In genomic region chr12:112620354-112621061, GRCm38 (mm10) we compare ENCODE assay signal across 8 mouse cellular contexts. TPM values are rescaled to one million over a fixed set of nuclear protein-coding genes. Genes with fewer than 3 reads are reported as not detected.
DNase-seq lines count a peak whose midpoint lies in the region; ATAC-seq and TF ChIP-seq lines count a peak whose summit lies in the region.

No protein-coding gene starts in this region.

- no peak for DNase-seq in kidney, postnatal 0 days (ENCODE audit: low spot score)
- no peak for DNase-seq in kidney, postnatal 10 days
- DNase-seq in embryonic facial prominence, embryonic 10.5 days (ENCODE audit: low spot score): no peak
- peak; percentile 42 for DNase-seq in naive thymus-derived CD4-positive, alpha-beta T cell, adult 2 months (ENCODE audit: low read depth)
- no peak for DNase-seq in layer of hippocampus, postnatal 14 days (ENCODE audit: low spot score in 2 of 2)
- DNase-seq in urinary bladder, postnatal 14 days (ENCODE audit: low spot score): no peak
- DNase-seq in cerebellum, adult 11 months: no peak

- ATAC-seq in kidney, postnatal 0 days (replicated peaks; ENCODE audit: low FRiP score, low read depth): peak; percentile 1; the same call in 1 of the 2 replicates
- ATAC-seq in hindbrain, embryonic 16.5 days: no peak; the same call in none of the 2 replicates

- H3K4me2 ChIP-seq in kidney, postnatal 0 days (ENCODE audit: low read length): peak overlapping the region; percentile 96
- peak overlapping the region; percentile 99 for H3K4me2 ChIP-seq in hindbrain, embryonic 16.5 days (ENCODE audit: low read length)

- H3K36me3 ChIP-seq in kidney, postnatal 0 days (ENCODE audit: insufficient read depth, low read length): no peaks in the 10 kb centered on the region
- H3K36me3 ChIP-seq in embryonic facial prominence, embryonic 10.5 days (replicated peaks): no peaks in the 10 kb centered on the region
- H3K36me3 ChIP-seq in hindbrain, embryonic 16.5 days (ENCODE audit: control insufficient read depth, insufficient read depth, low read length): no peaks in the 10 kb centered on the region

- peak overlapping the region; percentile 45 for H3K4me3 ChIP-seq in kidney, postnatal 0 days (replicated peaks; ENCODE audit: low read depth, low read length)
- peak overlapping the region; percentile 69 for H3K4me3 ChIP-seq in embryonic facial prominence, embryonic 10.5 days
- peak overlapping the region; percentile 61 for H3K4me3 ChIP-seq in hindbrain, embryonic 16.5 days (ENCODE audit: low read length)

- no peaks in the 10 kb centered on the region for H3K9me3 ChIP-seq in kidney, postnatal 0 days (replicated peaks; ENCODE audit: low read length)
- H3K9me3 ChIP-seq in embryonic facial prominence, embryonic 10.5 days: no peaks in the 10 kb centered on the region
- H3K9me3 ChIP-seq in hindbrain, embryonic 16.5 days (ENCODE audit: control insufficient read depth, low read length): no peaks in the 10 kb centered on the region

- H3K27me3 ChIP-seq in kidney, postnatal 0 days (ENCODE audit: insufficient read depth, low read length): no peaks in the 10 kb centered on the region
- H3K27me3 ChIP-seq in embryonic facial prominence, embryonic 10.5 days (replicated peaks; ENCODE audit: low read depth, poor library complexity, severe bottlenecking): peaks cover 62% of the 10 kb centered on the region
- H3K27me3 ChIP-seq in hindbrain, embryonic 16.5 days (replicated peaks; ENCODE audit: control insufficient read depth, insufficient read depth, low read length): peaks cover 15% of the 10 kb centered on the region

- peak overlapping the region; percentile 54; the same call in 1 of the 2 replicates for H3K27ac ChIP-seq in kidney, postnatal 0 days
- peak overlapping the region; percentile 76 for H3K27ac ChIP-seq in embryonic facial prominence, embryonic 10.5 days (replicated peaks)
- H3K27ac ChIP-seq in hindbrain, embryonic 16.5 days (ENCODE audit: low read depth, low read length): no peak overlapping the region

- WGBS in kidney, postnatal 0 days: 17% methylated on average over 16 of the region's 16 CpGs
- 14% methylated on average over 16 of the region's 16 CpGs for WGBS in embryonic facial prominence, embryonic 10.5 days
- WGBS in hindbrain, embryonic 16.5 days: 9% methylated on average over 16 of the region's 16 CpGs

- peak overlapping the region; percentile 67 for H3K9ac ChIP-seq in kidney, postnatal 0 days (ENCODE audit: low read depth, low read length)
- H3K9ac ChIP-seq in hindbrain, embryonic 16.5 days (ENCODE audit: low read depth, low read length): peak overlapping the region; percentile 80

- peaks cover 25% of the 10 kb centered on the region for H3K4me1 ChIP-seq in kidney, postnatal 0 days (replicated peaks; ENCODE audit: insufficient read depth, low read length)
- peaks cover 61% of the 10 kb centered on the region for H3K4me1 ChIP-seq in embryonic facial prominence, embryonic 10.5 days
- peaks cover 8% of the 10 kb centered on the region; the same call in 1 of the 2 replicates for H3K4me1 ChIP-seq in hindbrain, embryonic 16.5 days (ENCODE audit: control insufficient read depth, insufficient read depth, low read depth, low read length)

- no peak for TF ChIP-seq CTCF in kidney, postnatal 0 days (IDR thresholded peaks at IDR 0.05; ENCODE audit: low read depth)

RNA-seq across cellular contexts. Expression of gene Adssl1, which starts 0.7 kb away (rescaled TPM):
- 13.4 and 14.5 TPM in 2 replicates for polyA plus RNA-seq in kidney, postnatal 0 days (2015; fragmentation: Nextera tagmentation; extraction: Ambion mirVana)
- polyA plus RNA-seq in embryonic facial prominence, embryonic 10.5 days (2016; fragmentation: Nextera tagmentation; extraction: Ambion mirVana): 4.0 and 4.3 TPM in 2 replicates
- polyA plus RNA-seq in hindbrain, embryonic 16.5 days (2015; fragmentation: Nextera tagmentation; extraction: Ambion mirVana): 7.7 and 7.9 TPM in 2 replicates
- total RNA-seq in layer of hippocampus, postnatal 14 days (2021): 1 to 10 TPM; 5.3 to 5.6 TPM

RNA-seq across cellular contexts. Expression of gene Siva1, which starts 24.0 kb away (rescaled TPM):
- 202 and 209 TPM in 2 replicates for polyA plus RNA-seq in kidney, postnatal 0 days (2015; fragmentation: Nextera tagmentation; extraction: Ambion mirVana)
- polyA plus RNA-seq in embryonic facial prominence, embryonic 10.5 days (2016; fragmentation: Nextera tagmentation; extraction: Ambion mirVana): 332 TPM in 2 replicates
- polyA plus RNA-seq in hindbrain, embryonic 16.5 days (2015; fragmentation: Nextera tagmentation; extraction: Ambion mirVana): 48.1 and 57.5 TPM in 2 replicates
- total RNA-seq in layer of hippocampus, postnatal 14 days (2021): 10 to 100 TPM; 21.6 to 23.4 TPM

RNA-seq across cellular contexts. Expression of gene Inf2, which starts 31.9 kb away (rescaled TPM):
- 2.5 and 3.8 TPM in 2 replicates for polyA plus RNA-seq in kidney, postnatal 0 days (2015; fragmentation: Nextera tagmentation; extraction: Ambion mirVana)
- 1.5 and 1.7 TPM in 2 replicates for polyA plus RNA-seq in embryonic facial prominence, embryonic 10.5 days (2016; fragmentation: Nextera tagmentation; extraction: Ambion mirVana)
- polyA plus RNA-seq in hindbrain, embryonic 16.5 days (2015; fragmentation: Nextera tagmentation; extraction: Ambion mirVana): 1.0 and 1.1 TPM in 2 replicates
- total RNA-seq in layer of hippocampus, postnatal 14 days (2021): 100 to 1,000 TPM; 116 to 122 TPM

RNA-seq across cellular contexts. Expression of gene Akt1, which starts 54.2 kb away (rescaled TPM):
- 72.5 and 114 TPM in 2 replicates for polyA plus RNA-seq in kidney, postnatal 0 days (2015; fragmentation: Nextera tagmentation; extraction: Ambion mirVana)
- polyA plus RNA-seq in embryonic facial prominence, embryonic 10.5 days (2016; fragmentation: Nextera tagmentation; extraction: Ambion mirVana): 47.0 and 53.4 TPM in 2 replicates
- polyA plus RNA-seq in hindbrain, embryonic 16.5 days (2015; fragmentation: Nextera tagmentation; extraction: Ambion mirVana): 55.6 and 62.3 TPM in 2 replicates
- total RNA-seq in layer of hippocampus, postnatal 14 days (2021): 100 to 1,000 TPM; 153 to 158 TPM

RNA-seq across cellular contexts. Expression of gene Zbtb42, which starts 58.1 kb away (rescaled TPM):
- 5.9 and 6.7 TPM in 2 replicates for polyA plus RNA-seq in kidney, postnatal 0 days (2015; fragmentation: Nextera tagmentation; extraction: Ambion mirVana)
- polyA plus RNA-seq in embryonic facial prominence, embryonic 10.5 days (2016; fragmentation: Nextera tagmentation; extraction: Ambion mirVana): 4.3 and 4.5 TPM in 2 replicates
- polyA plus RNA-seq in hindbrain, embryonic 16.5 days (2015; fragmentation: Nextera tagmentation; extraction: Ambion mirVana): 2.4 and 4.0 TPM in 2 replicates
- total RNA-seq in layer of hippocampus, postnatal 14 days (2021): under 1 TPM; 0.43 to 0.55 TPM
